Mouse (Mus musculus) forebrain, embryonic 11.5 days (tissue): ENCODE data around the gene Rpl3l. TPM values are rescaled to one million over a fixed set of nuclear protein-coding genes. Genes with fewer than 3 reads are reported as not detected.

Source experiments
- polyA plus RNA-seq: library from polyadenylated mRNA; unstranded; fragments of >200 nt; fragmentation: Nextera tagmentation; extraction: Ambion mirVana; gene quantifications from 2 replicates; pipeline ENCODE4 v1.2.1, GENCODE M21; 2014

Rpl3l gene
- polyA plus RNA-seq, 1 experiment from 2014 or later, result not detected

Other genes with a start within 250 kb of the Rpl3l start
- 33.8 and 34.0 TPM in 2 replicates for gene Mlst8, start 248.7 kb upstream of the Rpl3l start, polyA plus RNA-seq
- 8.0 and 9.3 TPM in 2 replicates for gene Caskin1, start 239.2 kb upstream of the Rpl3l start, polyA plus RNA-seq
- gene Traf7, start 199.9 kb upstream of the Rpl3l start, polyA plus RNA-seq, result 113 and 123 TPM in 2 replicates
- gene Rab26, start 193.6 kb upstream of the Rpl3l start, polyA plus RNA-seq, result 1.8 and 2.7 TPM in 2 replicates
- gene Pkd1, start 178.0 kb upstream of the Rpl3l start, polyA plus RNA-seq, result 19.0 and 23.9 TPM in 2 replicates
- 77.6 and 87.4 TPM in 2 replicates for gene Tsc2, start 95.2 kb upstream of the Rpl3l start, polyA plus RNA-seq
- gene Nthl1, start 95.1 kb upstream of the Rpl3l start, polyA plus RNA-seq, result 20.0 TPM in 2 replicates
- 26.8 and 32.3 TPM in 2 replicates for gene Slc9a3r2, start 77.5 kb upstream of the Rpl3l start, polyA plus RNA-seq
- 0.32 TPM in 1 of 2 replicates, not detected in the other for gene Npw, start 69.4 kb upstream of the Rpl3l start, polyA plus RNA-seq
- gene Zfp598, start 58.1 kb upstream of the Rpl3l start, polyA plus RNA-seq, result 37.6 and 38.4 TPM in 2 replicates
- 14.0 and 17.0 TPM in 2 replicates for gene Syngr3, start 37.9 kb upstream of the Rpl3l start, polyA plus RNA-seq
- gene Gfer, start 31.7 kb upstream of the Rpl3l start, polyA plus RNA-seq, result 54.9 and 55.4 TPM in 2 replicates
- gene Noxo1, start 31.6 kb upstream of the Rpl3l start, polyA plus RNA-seq, result 1.7 and 1.9 TPM in 2 replicates
- gene Tbl3, start 20.2 kb upstream of the Rpl3l start, polyA plus RNA-seq, result 111 and 127 TPM in 2 replicates
- gene Rnf151, start 9.8 kb upstream of the Rpl3l start, polyA plus RNA-seq, result 0.36 and 0.81 TPM in 2 replicates
- 1,407 and 1,469 TPM in 2 replicates for gene Rps2, start 9.7 kb upstream of the Rpl3l start, polyA plus RNA-seq
- 189 and 195 TPM in 2 replicates for gene Ndufb10, start 3.3 kb upstream of the Rpl3l start, polyA plus RNA-seq
- gene Msrb1, start 8.8 kb downstream of the Rpl3l start, polyA plus RNA-seq, result 21.3 and 21.6 TPM in 2 replicates
- 0.21 and 0.51 TPM in 2 replicates for gene Hs3st6, start 25.2 kb downstream of the Rpl3l start, polyA plus RNA-seq
- not detected in 2 replicates for gene Meiob, start 76.5 kb downstream of the Rpl3l start, polyA plus RNA-seq
- gene Hagh, start 112.3 kb downstream of the Rpl3l start, polyA plus RNA-seq, result 25.4 and 26.7 TPM in 2 replicates
- gene Fahd1, start 122.5 kb downstream of the Rpl3l start, polyA plus RNA-seq, result 18.2 and 19.3 TPM in 2 replicates
- gene Igfals, start 138.2 kb downstream of the Rpl3l start, polyA plus RNA-seq, result not detected in 2 replicates
- 71.9 and 82.0 TPM in 2 replicates for gene Nubp2, start 158.5 kb downstream of the Rpl3l start, polyA plus RNA-seq
- gene Spsb3, start 158.8 kb downstream of the Rpl3l start, polyA plus RNA-seq, result 44.7 and 47.3 TPM in 2 replicates
- gene Eme2, start 167.3 kb downstream of the Rpl3l start, polyA plus RNA-seq, result 29.1 and 31.2 TPM in 2 replicates
- gene Mrps34, start 167.3 kb downstream of the Rpl3l start, polyA plus RNA-seq, result 76.9 and 81.8 TPM in 2 replicates
- gene Nme3, start 168.7 kb downstream of the Rpl3l start, polyA plus RNA-seq, result 47.8 and 60.8 TPM in 2 replicates
- gene Mapk8ip3, start 209.2 kb downstream of the Rpl3l start, polyA plus RNA-seq, result 51.3 and 56.8 TPM in 2 replicates
- 314 and 323 TPM in 2 replicates for gene Jpt2, start 232.9 kb downstream of the Rpl3l start, polyA plus RNA-seq